Mouse (Mus musculus) lung, adult 10 weeks (tissue): ENCODE measurements around the gene Gm10354. TPM values are rescaled to one million over a fixed set of nuclear protein-coding genes. Genes with fewer than 3 reads are reported as not detected.

Source experiments
- polyA plus RNA-seq: library from polyadenylated mRNA; stranded (reverse); fragments of 350-450 nt; fragmentation: Illumina TruSeq; extraction: RNeasy Lipid Tissue Mini Kit (QIAGEN cat#74804); gene quantifications from one replicate; pipeline ENCODE4 v1.2.3, GENCODE M21; 2014; ENCODE audit warnings: low read depth, low replicate concordance; ENCODE audit not compliant: insufficient read depth

Gene Gm10354
- polyA plus RNA-seq = not detected

DNA sequence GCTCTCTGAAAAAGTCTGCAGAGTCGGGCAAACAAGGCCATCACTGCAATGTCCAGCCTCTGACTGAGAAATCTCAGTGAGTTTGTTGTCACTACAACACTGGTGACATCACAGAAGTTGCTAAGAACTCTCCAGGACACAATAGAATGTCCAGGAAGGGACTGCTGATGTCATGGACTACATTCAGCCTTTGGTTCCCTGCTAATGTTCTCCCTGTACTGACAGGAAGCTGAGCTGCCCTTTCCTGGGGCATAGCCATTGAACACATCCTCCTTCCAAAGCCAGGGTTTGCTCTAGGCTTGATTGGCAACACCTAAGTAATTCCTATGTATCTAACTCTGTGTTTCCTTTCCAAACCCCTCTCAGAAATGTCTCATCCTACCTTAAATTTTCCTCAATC, at the start of gene Gm10354:
Gm10354 (minus strand) TSS at position 101 of the 400 bp plus-strand sequence.

DNA sequence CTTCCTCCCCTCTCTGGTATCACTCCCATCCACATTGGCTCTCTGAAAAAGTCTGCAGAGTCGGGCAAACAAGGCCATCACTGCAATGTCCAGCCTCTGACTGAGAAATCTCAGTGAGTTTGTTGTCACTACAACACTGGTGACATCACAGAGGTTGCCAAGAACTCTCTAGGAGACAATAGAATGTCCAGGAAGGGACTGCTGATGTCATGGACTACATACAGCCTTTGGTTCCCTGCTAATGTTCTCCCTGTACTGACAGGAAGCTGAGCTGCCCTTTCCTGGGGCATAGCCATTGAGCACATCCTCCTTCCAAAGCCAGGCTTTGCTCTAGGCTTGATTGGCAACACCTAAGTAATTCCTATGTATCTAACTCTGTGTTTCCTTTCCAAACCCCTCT, 40.4 kb downstream of the Gm10354 start, which contains the start of gene Speer4e:
Speer4e (minus strand) TSS at position 101 of the 400 bp plus-strand sequence.

Other genes starting within 250 kb of the Gm10354 start
- gene Gm9758, start 64.0 kb downstream of the Gm10354 start, polyA plus RNA-seq = not detected
- not detected for gene Speer4e, start 40.5 kb downstream of the Gm10354 start, polyA plus RNA-seq
- gene Gm17019, start 54.1 kb upstream of the Gm10354 start, polyA plus RNA-seq = not detected